In the genomic region with DNA sequence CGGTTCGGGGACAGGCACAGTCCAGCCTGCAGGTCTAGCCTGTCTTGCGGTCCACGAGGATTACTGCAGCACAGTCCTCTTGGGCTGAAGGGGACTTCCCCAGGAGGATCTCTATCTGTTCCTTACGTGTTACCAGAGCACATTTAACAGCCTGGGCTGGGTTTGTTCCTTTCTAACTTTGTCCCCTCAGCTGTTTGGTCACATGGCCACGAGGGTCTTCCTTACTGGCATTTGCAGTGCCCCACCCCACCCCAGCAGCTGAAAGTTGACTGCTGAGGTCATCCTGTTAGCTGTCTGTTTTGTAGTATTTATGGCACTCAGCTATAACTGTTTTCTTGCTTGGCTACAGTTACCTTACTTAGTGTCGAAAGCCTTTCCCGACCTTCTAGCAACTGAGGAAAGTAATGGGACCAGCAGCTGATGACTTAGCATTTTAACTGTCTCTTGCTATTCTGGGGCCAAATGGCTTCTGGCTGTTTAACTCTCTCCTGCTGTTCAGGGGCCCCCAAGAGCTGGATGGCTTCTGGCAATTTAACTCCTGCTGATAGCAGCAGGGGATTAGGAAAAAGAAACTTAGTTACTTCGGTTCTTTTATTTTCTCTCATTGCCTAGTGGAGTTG, we compare ENCODE assay signal across 11 mouse cellular contexts. TPM values are rescaled to one million over a fixed set of nuclear protein-coding genes. Genes with fewer than 3 reads are reported as not detected.
DNase-seq lines count a peak whose midpoint lies in the region; ATAC-seq lines count a peak whose summit lies in the region.
"Had no signal": no experiment of that assay in that cellular context is flagged by ENCODE, and none has a peak within 500 bp of the region (broad histone marks: within the 10 kb centered on the region; RNA-seq: fewer than 3 reads in every experiment).

No protein-coding gene starts in this region.

- ATAC-seq in heart, embryonic 13.5 days (ENCODE audit: extremely low read depth, insufficient number of reproducible peaks, low FRiP score, low TSS enrichment): no peak
- peak; percentile 24 for ATAC-seq in megakaryocyte progenitor cell, adult 5-6 weeks (replicated peaks; ENCODE audit: poor library complexity)
- ATAC-seq: midbrain, embryonic 13.5 days; Patski had no signal

- H3K4me3 ChIP-seq in heart, embryonic 13.5 days: no peak overlapping the region
- H3K4me3 ChIP-seq: midbrain, embryonic 13.5 days had no signal

- H3K9me3 ChIP-seq in heart, embryonic 13.5 days: no peaks in the 10 kb centered on the region
- H3K9me3 ChIP-seq: midbrain, embryonic 13.5 days had no signal

- H3K36me3 ChIP-seq in heart, embryonic 13.5 days: peaks cover 4% of the 10 kb centered on the region; the same call in 1 of the 2 replicates
- H3K36me3 ChIP-seq: midbrain, embryonic 13.5 days had no signal

- H3K4me2 ChIP-seq in heart, embryonic 13.5 days: peak overlapping the region; percentile 38
- H3K4me2 ChIP-seq: midbrain, embryonic 13.5 days had no signal

- no peaks in the 10 kb centered on the region for H3K27me3 ChIP-seq in heart, embryonic 13.5 days (replicated peaks)
- H3K27me3 ChIP-seq: Patski had no signal

- intact Hi-C loops in heart, postnatal 36 days (cut with DNase I): no loop called here
- intact Hi-C loops in left cerebral cortex, postnatal 10 days (cut with DNase I): no loop called here
- intact Hi-C loops in left cerebral cortex, postnatal 14 days (cut with DNase I): no loop called here

- no peak overlapping the region for H3K9ac ChIP-seq in heart, embryonic 13.5 days
- H3K9ac ChIP-seq: midbrain, embryonic 13.5 days had no signal

- 20% methylated on average over 9 of the region's 9 CpGs for WGBS in heart, embryonic 13.5 days

- H3K4me1 ChIP-seq in heart, embryonic 13.5 days: peaks cover 30% of the 10 kb centered on the region

- H3K27ac ChIP-seq in heart, embryonic 13.5 days (replicated peaks): peak overlapping the region; percentile 46
- H3K27ac ChIP-seq: midbrain, embryonic 13.5 days had no signal

- DNase-seq in heart, postnatal 36 days: no peak
- peak; percentile 25 for DNase-seq in ES-CJ7 (ENCODE audit: low read depth, low spot score)
- DNase-seq in induced T-regulatory cell, adult 2 months (ENCODE audit: low read depth): peak; percentile 84
- DNase-seq in left cerebral cortex, postnatal 10 days (ENCODE audit: extremely low spot score in 1 of 2, low spot score in 2 of 2): no peak
- DNase-seq in lung, postnatal 4 days: no peak
- DNase-seq in left cerebral cortex, postnatal 14 days (ENCODE audit: low spot score in 2 of 2): no peak
- DNase-seq: cerebellum, adult 9-10 months had no signal

RNA-seq across cellular contexts. Expression of a gene that starts 11.8 kb away (rescaled TPM):
- 2.9 and 3.6 TPM in 2 replicates for polyA plus RNA-seq in heart, embryonic 13.5 days (2015; fragmentation: Nextera tagmentation; extraction: Ambion mirVana)
- 10 to 100 TPM; 10.9 to 13.7 TPM for total RNA-seq in heart, postnatal 36 days (2021)
- total RNA-seq in megakaryocyte progenitor cell, adult 5-6 weeks (2015): 5.7 and 5.8 TPM in 2 replicates
- 3.9 and 7.1 TPM in 2 replicates for total RNA-seq in megakaryocyte progenitor cell, adult 5-6 weeks (2017)
- total RNA-seq in left cerebral cortex, postnatal 10 days (2021): 1 to 10 TPM; 1.2 to 1.5 TPM
- 1 to 10 TPM; 1.6 to 1.7 TPM for total RNA-seq in left cerebral cortex, postnatal 14 days (2021)

RNA-seq across cellular contexts. Expression of a gene that starts 11.8 kb away (rescaled TPM):
- 4.4 and 5.0 TPM in 2 replicates for polyA plus RNA-seq in heart, embryonic 13.5 days (2015; fragmentation: Nextera tagmentation; extraction: Ambion mirVana)
- total RNA-seq in heart, postnatal 36 days (2021): 1 to 10 TPM; 8.7 to 9.2 TPM
- total RNA-seq in megakaryocyte progenitor cell, adult 5-6 weeks (2015): 13.4 and 16.3 TPM in 2 replicates
- 8.6 and 9.6 TPM in 2 replicates for total RNA-seq in megakaryocyte progenitor cell, adult 5-6 weeks (2017)
- total RNA-seq in left cerebral cortex, postnatal 10 days (2021): 1 to 10 TPM; 1.1 to 1.9 TPM
- 1 to 10 TPM; 2.1 TPM for total RNA-seq in left cerebral cortex, postnatal 14 days (2021)

RNA-seq across cellular contexts. Expression of a gene that starts 39.7 kb away (rescaled TPM):
- 103 and 114 TPM in 2 replicates for polyA plus RNA-seq in heart, embryonic 13.5 days (2015; fragmentation: Nextera tagmentation; extraction: Ambion mirVana)
- 10 to 100 TPM; 50.3 to 53.8 TPM for total RNA-seq in heart, postnatal 36 days (2021)
- total RNA-seq in megakaryocyte progenitor cell, adult 5-6 weeks (2015): 76.5 and 83.3 TPM in 2 replicates
- 52.2 and 52.3 TPM in 2 replicates for total RNA-seq in megakaryocyte progenitor cell, adult 5-6 weeks (2017)
- 10 to 100 TPM; 31.0 to 38.0 TPM for total RNA-seq in left cerebral cortex, postnatal 10 days (2021)
- 10 to 100 TPM; 30.8 to 33.4 TPM for total RNA-seq in left cerebral cortex, postnatal 14 days (2021)

RNA-seq across cellular contexts. Expression of a gene that starts 42.8 kb away (rescaled TPM):
- 13.5 and 13.9 TPM in 2 replicates for polyA plus RNA-seq in heart, embryonic 13.5 days (2015; fragmentation: Nextera tagmentation; extraction: Ambion mirVana)
- 1 to 10 TPM; 8.3 to 9.9 TPM for total RNA-seq in heart, postnatal 36 days (2021)
- total RNA-seq in megakaryocyte progenitor cell, adult 5-6 weeks (2015): 18.8 and 19.4 TPM in 2 replicates
- 27.5 and 30.8 TPM in 2 replicates for total RNA-seq in megakaryocyte progenitor cell, adult 5-6 weeks (2017)
- 10 to 100 TPM; 15.7 to 17.8 TPM for total RNA-seq in left cerebral cortex, postnatal 10 days (2021)
- 10 to 100 TPM; 16.0 to 18.0 TPM for total RNA-seq in left cerebral cortex, postnatal 14 days (2021)

Comparison
In these comparisons a context has a peak if more than half of its experiments do, and no peak if none do; other contexts are left out.
1. DNase-seq: peak in ES-CJ7 (single experiment) and induced T-regulatory cell, adult 2 months (single experiment); none in heart, postnatal 36 days (0 of 2), left cerebral cortex, postnatal 10 days (0 of 2), lung, postnatal 4 days (0 of 2) and left cerebral cortex, postnatal 14 days (0 of 2).